17 mouse cellular contexts compared by ENCODE assay signal in genomic region chr6:62889194-62889593, GRCm38 (mm10).
DNase-seq lines count a peak whose midpoint lies in the region; ATAC-seq lines count a peak whose summit lies in the region.
"Had no signal": no experiment of that assay in that cellular context is flagged by ENCODE, and none has a peak within 500 bp of the region (broad histone marks: within the 10 kb centered on the region; RNA-seq: fewer than 3 reads in every experiment).

No protein-coding gene starts in this region.

- 0 out of 2 replicates have a peak, but pooled peaks have one; percentile 51 for ATAC-seq in hindbrain, embryonic 14.5 days (ENCODE audit: low FRiP score)
- no peak for ATAC-seq in hindbrain, embryonic 13.5 days (ENCODE audit: low FRiP score)
- ATAC-seq: forebrain, postnatal 0 days had no signal

- H3K27ac ChIP-seq in hindbrain, embryonic 14.5 days, result no peak overlapping the region
- H3K27ac ChIP-seq in hindbrain, embryonic 13.5 days, result no peak overlapping the region
- H3K27ac ChIP-seq: heart, embryonic 13.5 days; limb, embryonic 12.5 days had no signal

- H3K9me3 ChIP-seq in hindbrain, embryonic 14.5 days (ENCODE audit: control insufficient read depth, low read length), result no peaks in the 10 kb centered on the region
- H3K9me3 ChIP-seq in hindbrain, embryonic 13.5 days, result no peaks in the 10 kb centered on the region
- H3K9me3 ChIP-seq: heart, embryonic 13.5 days; limb, embryonic 12.5 days had no signal

- no peaks in the 10 kb centered on the region for H3K36me3 ChIP-seq in hindbrain, embryonic 14.5 days (replicated peaks; ENCODE audit: control insufficient read depth, insufficient read depth)
- H3K36me3 ChIP-seq in hindbrain, embryonic 13.5 days, result no peaks in the 10 kb centered on the region
- H3K36me3 ChIP-seq: heart, embryonic 13.5 days; limb, embryonic 12.5 days had no signal

- WGBS in hindbrain, embryonic 14.5 days, result 0% methylated on average over 1 of the region's 1 CpGs
- 3% methylated on average over 1 of the region's 1 CpGs for WGBS in hindbrain, embryonic 13.5 days
- WGBS in large intestine, adult 2 months, result 22% methylated on average over 1 of the region's 1 CpGs

- H3K4me1 ChIP-seq in hindbrain, embryonic 14.5 days (replicated peaks; ENCODE audit: control insufficient read depth, insufficient read depth, low read length), result no peaks in the 10 kb centered on the region
- no peaks in the 10 kb centered on the region for H3K4me1 ChIP-seq in hindbrain, embryonic 13.5 days (replicated peaks)
- H3K4me1 ChIP-seq: heart, embryonic 13.5 days; limb, embryonic 12.5 days had no signal

- H3K9ac ChIP-seq in hindbrain, embryonic 14.5 days, result no peak overlapping the region
- no peak overlapping the region for H3K9ac ChIP-seq in hindbrain, embryonic 13.5 days
- H3K9ac ChIP-seq: forebrain, postnatal 0 days; heart, embryonic 13.5 days; limb, embryonic 12.5 days had no signal

- H3K4me2 ChIP-seq in hindbrain, embryonic 14.5 days (replicated peaks), result no peak overlapping the region
- H3K4me2 ChIP-seq in hindbrain, embryonic 13.5 days, result no peak overlapping the region
- H3K4me2 ChIP-seq: heart, embryonic 13.5 days; limb, embryonic 12.5 days had no signal

- DNase-seq in hindbrain, embryonic 14.5 days (ENCODE audit: low spot score), result no peak
- peak; percentile 82 for DNase-seq in ES-CJ7 (ENCODE audit: low read depth, low spot score)
- peak; percentile 75 for DNase-seq in embryo, embryonic 10 days (ENCODE audit: low spot score)
- peak; percentile 24 for DNase-seq in large intestine, adult 2 months (ENCODE audit: low read depth, low spot score)
- DNase-seq in left cerebral cortex, adult 8-10 months (ENCODE audit: low spot score in 2 of 2), result no peak
- no peak for DNase-seq in gastrocnemius, postnatal 10 days
- DNase-seq in heart, postnatal 4 days, result no peak
- DNase-seq: B cell, adult 2 months; cerebellum, adult 2 months; forebrain, postnatal 0 days; gastrocnemius, postnatal 25 days; lung, adult 18-20 months; right cerebral cortex, adult 18-20 months; thymus, adult 2 months had no signal

- H3K4me3 ChIP-seq in hindbrain, embryonic 14.5 days (replicated peaks; ENCODE audit: low read length), result no peak overlapping the region
- no peak overlapping the region for H3K4me3 ChIP-seq in hindbrain, embryonic 13.5 days
- H3K4me3 ChIP-seq: heart, embryonic 13.5 days; limb, embryonic 12.5 days had no signal

- no peaks in the 10 kb centered on the region for H3K27me3 ChIP-seq in hindbrain, embryonic 14.5 days (ENCODE audit: control insufficient read depth, insufficient read depth, low read length)
- no peaks in the 10 kb centered on the region for H3K27me3 ChIP-seq in hindbrain, embryonic 13.5 days
- H3K27me3 ChIP-seq: heart, embryonic 13.5 days; limb, embryonic 12.5 days had no signal

Comparison
In these comparisons a context has a peak if more than half of its experiments do, and no peak if none do; other contexts are left out.
1. DNase-seq: peak in ES-CJ7 (single experiment), embryo, embryonic 10 days (single experiment) and large intestine, adult 2 months (single experiment); none in hindbrain, embryonic 14.5 days (single experiment), left cerebral cortex, adult 8-10 months (0 of 2), gastrocnemius, postnatal 10 days (single experiment) and heart, postnatal 4 days (single experiment).